23 mouse cellular contexts compared by ENCODE assay signal in genomic region chr6:137843337-137843736, GRCm38 (mm10).
DNase-seq lines count a peak whose midpoint lies in the region; ATAC-seq and TF ChIP-seq lines count a peak whose summit lies in the region.
"Had no signal": no experiment of that assay in that cellular context is flagged by ENCODE, and none has a peak within 500 bp of the region (broad histone marks: within the 10 kb centered on the region; RNA-seq: fewer than 3 reads in every experiment).

No protein-coding gene starts in this region.

- no peak for TF ChIP-seq POLR2A in MEL (IDR thresholded peaks at IDR 0.05; ENCODE audit: control insufficient read depth in 1 of 2, insufficient read depth in 1 of 2, low read depth in 1 of 2, low read length in 2 of 2, poor library complexity in 1 of 2)

- ATAC-seq in forebrain, embryonic 11.5 days (replicated peaks; ENCODE audit: low FRiP score) = no peak
- ATAC-seq: forebrain, embryonic 15.5 days had no signal

- no peaks in the 10 kb centered on the region for H3K4me1 ChIP-seq in MEL (ENCODE audit: control insufficient read depth in 1 of 2, insufficient read depth in 2 of 2, low read length in 2 of 2)
- H3K4me1 ChIP-seq in forebrain, embryonic 11.5 days (replicated peaks; ENCODE audit: control insufficient read depth, insufficient read depth, low read length) = no peaks in the 10 kb centered on the region
- H3K4me1 ChIP-seq: embryonic facial prominence, embryonic 12.5 days; forebrain, embryonic 15.5 days; heart, embryonic 12.5 days; hindbrain, embryonic 12.5 days; megakaryocyte, embryonic 14.5 days had no signal

- H3K27ac ChIP-seq in MEL (ENCODE audit: control insufficient read depth, low read depth, low read length) = no peak overlapping the region
- H3K27ac ChIP-seq in forebrain, embryonic 11.5 days (ENCODE audit: low read depth, low read length) = no peak overlapping the region
- H3K27ac ChIP-seq: embryonic facial prominence, embryonic 12.5 days; forebrain, embryonic 15.5 days; hindbrain, embryonic 12.5 days; layer of hippocampus, adult 2 months had no signal

- peak; percentile 33 for DNase-seq in right cerebral cortex, adult 2 months (ENCODE audit: low spot score in 2 of 2)
- no peak for DNase-seq in right cerebral cortex, postnatal 10 days (ENCODE audit: low spot score in 2 of 2)
- DNase-seq in 416B (ENCODE audit: low read depth) (peak; percentile 74), MEL (ENCODE audit: low read depth, low spot score) (no peak)
- peak; percentile 75 for DNase-seq in brain, adult 2 months (ENCODE audit: low read depth, low spot score)
- no peak for DNase-seq in forebrain, embryonic 11.5 days (ENCODE audit: low spot score)
- DNase-seq in spleen, adult 18-20 months = no peak
- DNase-seq: cerebellum, adult 8-10 months; heart, postnatal 14 days; kidney, adult 18-20 months; kidney, postnatal 10 days; lung, adult 18-20 months; lung, postnatal 14 days; midbrain, embryonic 14.5 days; thymus, postnatal 4 days had no signal

- TF ChIP-seq EP300 in MEL (IDR thresholded peaks at IDR 0.05; ENCODE audit: low read depth in 1 of 2, low read length in 2 of 2) = no peak

- no peaks in the 10 kb centered on the region for H3K27me3 ChIP-seq in MEL (ENCODE audit: control insufficient read depth in 1 of 2, insufficient read depth in 2 of 2, low read length in 2 of 2)
- H3K27me3 ChIP-seq in forebrain, embryonic 11.5 days (ENCODE audit: control insufficient read depth, insufficient read depth, low read length) = no peaks in the 10 kb centered on the region
- H3K27me3 ChIP-seq: embryonic facial prominence, embryonic 12.5 days; forebrain, embryonic 15.5 days; heart, embryonic 12.5 days; hindbrain, embryonic 12.5 days; megakaryocyte, embryonic 14.5 days had no signal

- no peak overlapping the region for H3K4me2 ChIP-seq in forebrain, embryonic 11.5 days (ENCODE audit: low read depth, low read length, severe bottlenecking)
- H3K4me2 ChIP-seq: embryonic facial prominence, embryonic 12.5 days; forebrain, embryonic 15.5 days; heart, embryonic 12.5 days; hindbrain, embryonic 12.5 days; liver, embryonic 11.5 days had no signal

- H3K9ac ChIP-seq in MEL (ENCODE audit: control insufficient read depth, low read depth, low read length, poor library complexity, severe bottlenecking) = no peak overlapping the region
- no peak overlapping the region for H3K9ac ChIP-seq in forebrain, embryonic 11.5 days (ENCODE audit: low read length)
- H3K9ac ChIP-seq: embryonic facial prominence, embryonic 12.5 days; forebrain, embryonic 15.5 days; heart, embryonic 12.5 days; hindbrain, embryonic 12.5 days had no signal

- no peaks in the 10 kb centered on the region for H3K79me2 ChIP-seq in MEL (ENCODE audit: control insufficient read depth, insufficient read depth, low read length, poor library complexity)

- no peaks in the 10 kb centered on the region for H3K9me3 ChIP-seq in MEL (replicated peaks; ENCODE audit: insufficient read depth, low read length)
- no peaks in the 10 kb centered on the region for H3K9me3 ChIP-seq in forebrain, embryonic 11.5 days (ENCODE audit: control insufficient read depth, low read length)
- H3K9me3 ChIP-seq: embryonic facial prominence, embryonic 12.5 days; forebrain, embryonic 15.5 days; heart, embryonic 12.5 days; hindbrain, embryonic 12.5 days had no signal

- 87% methylated on average over 3 of the region's 3 CpGs for WGBS in forebrain, embryonic 11.5 days

- no peak for TF ChIP-seq CTCF in MEL (IDR thresholded peaks at IDR 0.05 in 2 of 3, conservative IDR thresholded peaks at IDR 0.05 in 1 of 3; ENCODE audit: control insufficient read depth in 1 of 3, insufficient read depth in 1 of 3, low read depth in 2 of 3, low read length in 3 of 3, poor library complexity in 1 of 3, severe bottlenecking in 1 of 3)

- TF ChIP-seq RAD21 in MEL (IDR thresholded peaks at IDR 0.05; ENCODE audit: low read depth, low read length) = no peak

- H3K36me3 ChIP-seq in MEL (ENCODE audit: control insufficient read depth in 1 of 2, insufficient read depth in 2 of 2, low read length in 2 of 2) = no peaks in the 10 kb centered on the region
- no peaks in the 10 kb centered on the region for H3K36me3 ChIP-seq in forebrain, embryonic 11.5 days (ENCODE audit: control insufficient read depth, insufficient read depth, low read length)
- H3K36me3 ChIP-seq: embryonic facial prominence, embryonic 12.5 days; forebrain, embryonic 15.5 days; hindbrain, embryonic 12.5 days had no signal

- H3K4me3 ChIP-seq in MEL (ENCODE audit: control insufficient read depth in 1 of 2, insufficient read depth in 1 of 2, low read depth in 2 of 2, low read length in 2 of 2) = no peak overlapping the region
- no peak overlapping the region for H3K4me3 ChIP-seq in forebrain, embryonic 11.5 days (ENCODE audit: low read depth, low read length)
- H3K4me3 ChIP-seq: embryonic facial prominence, embryonic 12.5 days; erythroblast, embryonic 14.5 days; forebrain, embryonic 15.5 days; heart, embryonic 12.5 days; hindbrain, embryonic 12.5 days; layer of hippocampus, adult 2 months; megakaryocyte, embryonic 14.5 days had no signal

TF ChIP-seq in MEL, 35 proteins besides CTCF, POLR2A, EP300 and RAD21:
- TF ChIP-seq ETS1 (IDR thresholded peaks at IDR 0.05; ENCODE audit: low read depth, low read length) (peak; percentile 50; the same call in 1 of the 2 replicates), RCOR1 (IDR thresholded peaks at IDR 0.05; ENCODE audit: low read depth, low read length) (no peak)

Comparison
In these comparisons a context has a peak if more than half of its experiments do, and no peak if none do; other contexts are left out.
1. DNase-seq: peak in right cerebral cortex, adult 2 months (2 of 2), 416B (single experiment) and brain, adult 2 months (single experiment); none in right cerebral cortex, postnatal 10 days (0 of 2), MEL (single experiment), forebrain, embryonic 11.5 days (single experiment) and spleen, adult 18-20 months (0 of 2).